Mouse (Mus musculus) gastrocnemius, adult 18-20 months (tissue): Measurements from ENCODE around the gene Commd4. TPM values are rescaled to one million over a fixed set of nuclear protein-coding genes. Genes with fewer than 3 reads are reported as not detected.
A peak's percentile ranks its signal among the peaks of the same experiment; 100 is the strongest.
"Not testable (repeated sequence)": the region's sequence is repeated elsewhere in the genome, so short reads cannot be mapped to it uniquely, and the experiment has no call there.

Experiments used
- DNase-seq: peaks from one replicate; pipeline ENCODE4 v3.0.0; 2021; ENCODE audit warnings: low spot score
- long read RNA-seq, 2 experiments: library from polyadenylated mRNA; stranded (forward); transcript quantifications; one replicate each; pipeline ENCODE4 v2.0.0; 2021
- total RNA-seq, 2 experiments: library from RNA; stranded (reverse); gene quantifications; 2 replicates each; pipeline ENCODE4 v1.2.3; 2021

Commd4 gene
- total RNA-seq, result 10 to 100 TPM; 26.6 to 29.1 TPM
- long read RNA-seq, experiment 1, transcript Commd4-201 (8 exons, 858 nt), result major isoform, 27 of 36 reads
- long read RNA-seq, experiment 1, partial matches to known transcripts, result 2 of 36 reads
- long read RNA-seq, experiment 1, other reads (novel, unspliced or antisense), result 5 of 36 reads
- long read RNA-seq, experiment 2, transcript Commd4-201 (8 exons, 858 nt), result major isoform, 33 of 47 reads
- long read RNA-seq, experiment 2, transcript Commd4-204 (7 exons, 1,941 nt), result minor isoform, 6 of 47 reads
- long read RNA-seq, experiment 2, partial matches to known transcripts, result 2 of 47 reads
- long read RNA-seq, experiment 2, other reads (novel, unspliced or antisense), result 6 of 47 reads

DNA sequence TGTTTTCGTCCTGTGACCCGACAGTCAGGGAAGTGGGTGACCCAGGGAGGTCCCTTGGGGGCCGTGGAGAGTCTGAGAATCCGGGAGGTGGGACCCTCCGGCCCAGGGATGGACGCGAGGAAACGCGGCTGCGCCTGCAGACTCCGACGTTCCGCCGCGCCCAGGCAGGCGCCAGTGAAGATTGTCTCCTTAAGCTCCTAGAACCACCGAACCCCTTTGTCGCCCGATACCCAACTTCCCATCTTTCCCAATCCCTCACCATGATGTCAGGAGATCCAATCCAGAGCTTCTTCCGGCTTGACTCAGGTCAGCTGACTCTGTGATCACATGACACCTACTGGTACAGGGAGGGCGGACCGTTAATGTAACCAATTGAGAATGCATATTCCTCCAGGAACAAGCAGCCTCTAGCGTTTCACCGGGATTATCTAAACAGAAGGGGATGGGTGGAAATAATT is at the start of gene Commd4:
TSS of gene Commd4 (minus strand) at position 319 of the 458 bp plus-strand sequence.
- DNase-seq, result peak; percentile 96

- no peak for DNase-seq
Measured at GRCm38 (mm10) chr9:57206896-57207295, 48.8 kb upstream of the Commd4 start.

- DNase-seq, result not testable (repeated sequence)
Measured at GRCm38 (mm10) chr9:57203571-57203970, 45.4 kb upstream of the Commd4 start.

DNA sequence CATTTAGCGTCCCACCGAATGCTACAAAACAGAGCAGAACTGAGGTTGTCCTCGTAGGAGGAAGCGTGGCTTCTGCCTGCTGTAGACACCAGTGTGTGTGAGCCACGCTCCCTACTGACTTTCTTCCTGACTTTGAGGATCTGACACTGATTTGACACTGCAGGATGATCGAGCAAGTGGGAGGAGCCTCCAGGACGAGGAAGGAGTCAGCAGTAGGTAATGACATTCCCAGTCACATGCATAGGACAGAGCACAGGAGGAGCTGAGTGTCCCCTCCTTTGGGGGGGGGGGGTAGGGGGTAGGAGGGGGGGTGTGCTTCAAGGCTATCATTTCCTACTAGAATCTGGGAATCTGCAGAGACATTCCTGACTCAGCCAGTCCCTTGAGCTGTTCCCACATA is 44.9 kb upstream of the Commd4 start:
- no peak for DNase-seq

DNA sequence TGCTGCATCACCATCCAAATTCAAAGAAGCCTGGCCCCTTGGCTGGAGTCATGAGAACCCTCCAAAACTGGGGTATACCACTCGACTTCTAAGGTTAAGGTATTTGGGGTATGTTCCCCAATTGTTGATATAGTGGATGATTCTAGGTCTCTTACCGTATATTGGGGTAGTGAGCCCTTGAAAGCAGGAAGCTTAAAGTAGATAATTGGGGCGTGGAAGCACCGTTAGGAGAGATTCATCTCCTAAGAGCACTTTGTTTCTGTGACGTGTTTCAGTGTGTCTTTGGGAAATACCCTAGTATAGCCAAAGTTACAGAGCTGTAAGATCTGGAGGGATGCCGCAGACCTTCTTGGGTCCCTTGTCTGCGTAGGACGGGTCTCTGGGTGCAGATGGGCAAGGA is 39.3 kb upstream of the Commd4 start:
- no peak for DNase-seq

GRCm38 (mm10) chr9:57196708-57197107 is 38.6 kb upstream of the Commd4 start:
- DNase-seq, result no peak

DNA sequence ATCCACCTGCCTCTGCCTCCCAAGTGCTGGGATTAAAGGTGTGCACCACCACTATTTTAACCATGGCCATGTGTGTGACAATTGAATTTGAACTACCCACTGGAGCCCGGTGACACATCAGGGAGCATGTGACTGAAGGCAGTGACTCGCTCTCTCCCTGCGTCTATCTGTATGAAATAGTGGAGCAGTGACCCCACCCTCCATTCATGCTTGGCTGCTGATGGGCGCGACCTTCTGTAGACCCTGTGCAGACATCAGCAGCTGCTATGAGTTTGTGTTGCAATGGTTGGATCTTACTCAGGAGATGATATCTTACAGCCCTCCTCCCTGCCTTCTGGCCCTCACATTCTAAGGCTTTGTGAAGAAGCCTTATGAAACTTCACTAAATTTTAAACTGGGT is 10.3 kb upstream of the Commd4 start:
- no peak for DNase-seq

- no peak for DNase-seq
Measured at GRCm38 (mm10) chr9:57166173-57166572, 8.0 kb upstream of the Commd4 start.

DNA sequence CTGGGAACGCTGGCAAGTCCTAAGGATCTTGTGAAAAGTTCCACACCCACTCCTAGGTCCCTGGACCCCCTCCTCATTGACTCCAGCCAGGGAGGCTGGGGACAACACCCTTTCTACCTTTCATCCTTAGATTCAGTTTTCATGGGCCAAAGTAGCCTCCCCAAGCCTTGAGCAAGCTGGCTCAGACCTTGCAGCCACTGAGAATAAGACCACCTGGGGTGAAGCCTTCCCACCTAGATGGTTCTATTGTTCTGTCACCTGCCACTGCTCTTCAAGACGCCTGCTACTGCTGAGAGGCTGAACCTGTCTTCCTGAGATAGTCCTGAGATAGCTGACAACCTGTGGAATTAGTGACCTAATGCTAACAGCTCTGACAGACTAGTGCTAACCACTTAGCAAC is 5.0 kb upstream of the Commd4 start:
- DNase-seq, result no peak

DNA sequence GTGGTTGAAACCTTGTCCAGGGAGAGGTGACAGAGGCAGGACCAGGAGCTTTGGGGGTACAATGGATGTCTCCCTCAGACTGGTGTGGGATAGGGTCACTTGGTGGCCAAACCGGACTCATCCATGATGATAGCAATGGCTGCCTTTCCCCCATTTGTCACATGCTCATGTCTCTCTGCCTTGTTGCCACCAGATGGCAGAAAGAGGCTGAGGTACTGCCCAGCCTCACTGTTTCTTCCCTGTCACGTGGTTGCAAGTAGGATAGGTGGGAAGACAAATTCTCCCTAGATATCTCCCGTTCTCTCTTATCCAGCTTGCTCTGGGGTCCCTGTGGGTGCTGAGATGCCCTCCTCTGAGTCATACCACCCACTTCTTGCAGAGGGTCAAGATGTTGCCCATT is 4.4 kb upstream of the Commd4 start:
- DNase-seq, result no peak

GRCm38 (mm10) chr9:57158506-57158905 is 375 bp upstream of the Commd4 start:
- DNase-seq, result no peak

GRCm38 (mm10) chr9:57157499-57157898 is 632 bp downstream of the Commd4 start:
- DNase-seq, result no peak

- DNase-seq, result no peak
Measured at GRCm38 (mm10) chr9:57156823-57157222, 1.3 kb downstream of the Commd4 start.

- no peak for DNase-seq
Measured at GRCm38 (mm10) chr9:57156383-57156782, 1.7 kb downstream of the Commd4 start.

GRCm38 (mm10) chr9:57152331-57152730 is 5.8 kb downstream of the Commd4 start:
- DNase-seq, result no peak

GRCm38 (mm10) chr9:57150192-57150591 is 7.9 kb downstream of the Commd4 start:
- DNase-seq, result no peak

- no peak for DNase-seq
Measured at GRCm38 (mm10) chr9:57149021-57149420, 9.1 kb downstream of the Commd4 start.

DNA sequence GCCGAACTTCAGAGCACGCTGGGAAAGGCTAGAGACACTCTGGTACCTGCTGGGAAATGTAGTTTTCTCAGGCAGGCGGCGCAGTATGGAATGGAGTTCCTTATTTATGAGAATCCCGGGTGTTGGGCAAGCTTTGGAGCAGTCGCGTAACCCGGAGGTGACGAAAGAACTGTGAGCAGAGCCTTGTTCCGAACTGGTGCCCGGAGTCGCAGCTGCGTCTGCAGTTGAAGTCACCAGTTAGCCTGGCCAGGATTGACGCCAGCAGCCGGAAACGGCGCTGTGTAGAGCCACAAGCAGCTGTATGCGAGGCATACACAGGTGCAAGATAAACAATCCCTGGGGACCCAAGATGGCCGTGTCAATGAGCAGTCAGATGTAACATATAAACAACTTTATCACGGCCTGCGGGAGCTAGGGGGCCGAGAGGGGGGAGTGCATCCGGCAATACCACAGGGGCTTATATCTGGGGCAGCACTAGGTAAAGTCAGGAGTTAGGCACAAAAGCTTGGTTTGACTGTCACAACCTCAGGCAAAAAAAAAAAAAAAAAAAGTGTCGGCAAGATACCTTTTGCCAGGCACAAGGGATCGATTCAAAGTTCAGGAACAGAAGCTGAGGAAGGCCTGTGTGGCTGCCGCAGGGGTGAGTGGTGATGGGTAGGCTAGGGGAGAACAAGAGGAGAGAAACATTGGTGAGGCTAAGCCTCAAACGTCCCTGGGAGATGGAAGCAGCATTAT is 9.8 kb downstream of the Commd4 start, which contains the start of gene Neil1:
TSS of gene Neil1 (minus strand) at position 162 of the 735 bp plus-strand sequence.
- peak; percentile 91 for DNase-seq

DNA sequence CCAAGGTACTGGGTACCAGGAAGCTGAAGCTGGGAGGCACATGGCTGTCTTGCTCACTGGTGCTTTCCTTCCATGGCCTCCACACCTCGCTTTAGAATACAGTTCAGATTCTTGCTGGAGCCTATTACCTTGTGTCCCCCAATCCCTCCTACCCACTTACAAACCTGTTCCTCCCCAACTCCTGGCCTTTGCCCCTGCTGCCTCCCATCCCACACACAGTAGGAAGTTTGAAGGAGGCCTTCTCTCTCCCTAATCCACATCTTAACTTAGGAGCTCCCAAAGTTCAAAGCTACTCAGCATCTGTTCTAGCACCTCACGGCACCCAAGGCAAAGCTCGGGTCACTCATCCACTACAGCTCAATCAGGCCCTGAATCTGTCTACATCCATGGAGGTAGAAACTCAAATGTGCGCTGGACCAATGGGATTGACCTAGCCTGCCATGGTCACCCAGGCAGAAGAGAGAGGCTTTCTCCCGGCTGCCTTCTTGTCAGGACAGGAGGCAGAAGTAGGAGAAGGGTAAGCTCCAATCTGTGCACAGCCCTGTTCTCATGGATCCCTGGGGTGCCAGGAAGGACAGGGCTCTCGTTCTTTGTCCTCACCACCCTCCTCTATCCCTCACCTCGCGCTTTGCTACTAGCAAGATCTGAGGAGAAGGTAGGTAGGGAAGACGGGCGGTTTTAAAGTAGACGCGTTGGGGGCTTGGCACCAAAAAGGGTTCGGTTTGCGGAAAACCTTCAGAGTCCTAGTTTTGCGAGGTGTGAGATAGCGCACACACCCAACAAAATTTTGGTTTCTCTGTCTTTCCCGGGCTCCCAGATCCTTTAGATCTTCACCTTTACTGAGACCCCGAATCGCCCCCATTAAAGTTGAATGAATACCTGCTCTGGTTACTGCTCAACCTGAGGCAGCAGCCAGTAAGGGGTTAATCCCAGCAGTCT is 10.7 kb downstream of the Commd4 start:
- no peak for DNase-seq

GRCm38 (mm10) chr9:57146451-57147066 is 11.6 kb downstream of the Commd4 start:
- no peak for DNase-seq

- DNase-seq, result no peak
Measured at GRCm38 (mm10) chr9:57144830-57145229, 13.3 kb downstream of the Commd4 start.
